Comparison of ENCODE assay signal across 8 mouse cellular contexts in the genomic region with DNA sequence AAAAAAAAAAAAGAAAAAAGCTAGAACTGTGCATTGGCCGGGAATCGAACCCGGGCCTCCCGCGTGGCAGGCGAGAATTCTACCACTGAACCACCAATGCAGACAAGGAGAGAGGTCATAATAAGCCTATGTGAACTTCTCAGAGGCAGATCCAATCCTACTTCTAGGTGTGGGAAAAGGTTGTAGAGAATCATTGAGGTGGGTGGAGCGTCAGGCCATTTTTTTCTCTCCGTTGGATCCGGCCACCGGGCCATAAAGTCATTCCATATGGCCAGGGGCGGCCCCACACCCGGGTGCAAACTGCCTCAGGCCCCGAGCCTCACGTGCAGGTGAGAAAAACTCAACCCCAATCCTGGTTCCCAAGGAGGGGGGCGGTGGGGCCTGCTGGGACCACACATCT. TPM values are rescaled to one million over a fixed set of nuclear protein-coding genes. Genes with fewer than 3 reads are reported as not detected.
DNase-seq lines count a peak whose midpoint lies in the region; ATAC-seq and TF ChIP-seq lines count a peak whose summit lies in the region.

No protein-coding gene starts in this region.

- peak overlapping the region; percentile 86 for H3K4me2 ChIP-seq in forebrain, embryonic 14.5 days (ENCODE audit: low read length)

- peak; percentile 89 for DNase-seq in c-Kit-positive CD71-positive TER-119-positive erythroid progenitor cells, embryonic 14.5 days (ENCODE audit: low spot score)
- peak; percentile 92 for DNase-seq in forebrain, embryonic 14.5 days (ENCODE audit: low spot score)
- DNase-seq in hindbrain, embryonic 10.5 days (ENCODE audit: low spot score): peak; percentile 83
- DNase-seq in layer of hippocampus, adult 9-11 months: peak; percentile 72
- DNase-seq in lung, postnatal 14 days: peak; percentile 92
- peak; percentile 84 for DNase-seq in retina, adult 2 months (ENCODE audit: low read depth, low spot score)
- peak; percentile 88 for DNase-seq in thymus, postnatal 4 days

- peak overlapping the region; percentile 24; the same call in 1 of the 2 replicates for H3K9ac ChIP-seq in ES-Bruce4 (ENCODE audit: low read depth, poor library complexity, severe bottlenecking)
- H3K9ac ChIP-seq in forebrain, embryonic 14.5 days (ENCODE audit: low read length): peak overlapping the region; percentile 3; the same call in 1 of the 2 replicates

- H3K27ac ChIP-seq in ES-Bruce4 (ENCODE audit: insufficient read depth, low read length): no peak overlapping the region
- no peak overlapping the region for H3K27ac ChIP-seq in forebrain, embryonic 14.5 days (ENCODE audit: low read depth, low read length)
- H3K27ac ChIP-seq in hindbrain, embryonic 10.5 days: no peak overlapping the region

- no peaks in the 10 kb centered on the region for H3K4me1 ChIP-seq in ES-Bruce4 (ENCODE audit: control insufficient read depth, insufficient read depth, low read length)
- H3K4me1 ChIP-seq in forebrain, embryonic 14.5 days (ENCODE audit: control insufficient read depth, insufficient read depth, low read length): peaks cover 12% of the 10 kb centered on the region; the same call in 1 of the 2 replicates
- H3K4me1 ChIP-seq in hindbrain, embryonic 10.5 days (replicated peaks): peaks cover 63% of the 10 kb centered on the region

- H3K36me3 ChIP-seq in ES-Bruce4 (ENCODE audit: control insufficient read depth, insufficient read depth, low read length, poor library complexity, severe bottlenecking): no peaks in the 10 kb centered on the region
- H3K36me3 ChIP-seq in forebrain, embryonic 14.5 days (ENCODE audit: control insufficient read depth, insufficient read depth, low read length): no peaks in the 10 kb centered on the region
- no peaks in the 10 kb centered on the region for H3K36me3 ChIP-seq in hindbrain, embryonic 10.5 days

- no peaks in the 10 kb centered on the region for H3K9me3 ChIP-seq in ES-Bruce4 (replicated peaks; ENCODE audit: control insufficient read depth, insufficient read depth, low read length, poor library complexity, severe bottlenecking)
- no peaks in the 10 kb centered on the region for H3K9me3 ChIP-seq in forebrain, embryonic 14.5 days (replicated peaks; ENCODE audit: control insufficient read depth, low read length)
- H3K9me3 ChIP-seq in hindbrain, embryonic 10.5 days: no peaks in the 10 kb centered on the region

- no peak for TF ChIP-seq EP300 in ES-Bruce4 (IDR thresholded peaks at IDR 0.05; ENCODE audit: insufficient read depth, low read depth, low read length)

- under 1% methylated on average over 15 of the region's 15 CpGs for WGBS in forebrain, embryonic 14.5 days
- WGBS in hindbrain, embryonic 10.5 days: 1% methylated on average over 15 of the region's 15 CpGs

- no peak for TF ChIP-seq POLR2A in ES-Bruce4 (IDR thresholded peaks at IDR 0.05; ENCODE audit: insufficient read depth, low read length)

- peak overlapping the region; percentile 53 for H3K4me3 ChIP-seq in ES-Bruce4 (ENCODE audit: low read depth, low read length)
- H3K4me3 ChIP-seq in forebrain, embryonic 14.5 days (ENCODE audit: low read depth, low read length): peak overlapping the region; percentile 62
- H3K4me3 ChIP-seq in hindbrain, embryonic 10.5 days: peak overlapping the region; percentile 92

- peaks cover 22% of the 10 kb centered on the region for H3K27me3 ChIP-seq in ES-Bruce4 (ENCODE audit: control insufficient read depth, insufficient read depth, low read length, poor library complexity, severe bottlenecking)
- peaks cover 6% of the 10 kb centered on the region; the same call in 1 of the 2 replicates for H3K27me3 ChIP-seq in forebrain, embryonic 14.5 days (replicated peaks; ENCODE audit: control insufficient read depth, insufficient read depth, low read length)
- H3K27me3 ChIP-seq in hindbrain, embryonic 10.5 days (ENCODE audit: insufficient read depth, poor library complexity, severe bottlenecking): peaks cover 68% of the 10 kb centered on the region

- ATAC-seq in forebrain, embryonic 14.5 days: no peak

- no peak for TF ChIP-seq CTCF in ES-Bruce4 (IDR thresholded peaks at IDR 0.05; ENCODE audit: low read depth, low read length)

RNA-seq across cellular contexts. Expression of gene Hes7, which starts 1.4 kb away (rescaled TPM):
- not detected in 2 replicates for polyA plus RNA-seq in ES-Bruce4 (2011; ENCODE audit: insufficient read depth, insufficient read length, low read depth, missing spikeins)
- polyA plus RNA-seq in forebrain, embryonic 14.5 days (2014; fragmentation: Nextera tagmentation; extraction: Ambion mirVana): 0.23 and 0.24 TPM in 2 replicates
- polyA plus RNA-seq in hindbrain, embryonic 10.5 days (2016; fragmentation: Nextera tagmentation; extraction: Ambion mirVana): 0.14 and 0.48 TPM in 2 replicates

RNA-seq across cellular contexts. Expression of gene 9130213A22Rik, which starts 3.6 kb away (rescaled TPM):
- polyA plus RNA-seq in ES-Bruce4 (2011; ENCODE audit: insufficient read depth, insufficient read length, low read depth, missing spikeins): not detected in 2 replicates
- 0.14 TPM in 2 replicates for polyA plus RNA-seq in forebrain, embryonic 14.5 days (2014; fragmentation: Nextera tagmentation; extraction: Ambion mirVana)
- polyA plus RNA-seq in hindbrain, embryonic 10.5 days (2016; fragmentation: Nextera tagmentation; extraction: Ambion mirVana): 0.13 TPM in 1 of 2 replicates, not detected in the other

RNA-seq across cellular contexts. Expression of gene Aloxe3, which starts 6.9 kb away (rescaled TPM):
- polyA plus RNA-seq in ES-Bruce4 (2011; ENCODE audit: insufficient read depth, insufficient read length, low read depth, missing spikeins): 1.7 and 2.0 TPM in 2 replicates
- polyA plus RNA-seq in forebrain, embryonic 14.5 days (2014; fragmentation: Nextera tagmentation; extraction: Ambion mirVana): 0.94 and 2.1 TPM in 2 replicates
- polyA plus RNA-seq in hindbrain, embryonic 10.5 days (2016; fragmentation: Nextera tagmentation; extraction: Ambion mirVana): 0.22 TPM in 1 of 2 replicates, not detected in the other

RNA-seq across cellular contexts. Expression of gene Per1, which starts 23.7 kb away (rescaled TPM):
- polyA plus RNA-seq in ES-Bruce4 (2011; ENCODE audit: insufficient read depth, insufficient read length, low read depth, missing spikeins): 25.0 and 29.3 TPM in 2 replicates
- 6.8 and 11.6 TPM in 2 replicates for polyA plus RNA-seq in forebrain, embryonic 14.5 days (2014; fragmentation: Nextera tagmentation; extraction: Ambion mirVana)
- polyA plus RNA-seq in hindbrain, embryonic 10.5 days (2016; fragmentation: Nextera tagmentation; extraction: Ambion mirVana): 7.8 and 9.8 TPM in 2 replicates

RNA-seq across cellular contexts. Expression of gene Vamp2, which starts 30.5 kb away (rescaled TPM):
- 39.5 and 41.6 TPM in 2 replicates for polyA plus RNA-seq in ES-Bruce4 (2011; ENCODE audit: insufficient read depth, insufficient read length, low read depth, missing spikeins)
- 124 and 188 TPM in 2 replicates for polyA plus RNA-seq in forebrain, embryonic 14.5 days (2014; fragmentation: Nextera tagmentation; extraction: Ambion mirVana)
- 67.1 and 108 TPM in 2 replicates for polyA plus RNA-seq in hindbrain, embryonic 10.5 days (2016; fragmentation: Nextera tagmentation; extraction: Ambion mirVana)
